Mouse (Mus musculus): ENCODE data around the gene Stfa1.
"Not testable (repeated sequence)": the region's sequence is repeated elsewhere in the genome, so short reads cannot be mapped to it uniquely, and the experiment has no call there.

The Stfa1 gene

GRCm38 (mm10) chr16:36276796-36277195 is at the start of gene Stfa1:
Gene Stfa1, plus strand, starts transcription at chr16:36276951.
- not testable (repeated sequence) for DNase-seq

GRCm38 (mm10) chr16:36260585-36260984 is 16.2 kb upstream of the Stfa1 start:
- not testable (repeated sequence) for DNase-seq

GRCm38 (mm10) chr16:36289140-36289539 is 12.4 kb downstream of the Stfa1 start:
- no peak for DNase-seq

GRCm38 (mm10) chr16:36307631-36308030 is 30.9 kb downstream of the Stfa1 start:
- DNase-seq: no peak

- DNase-seq: peak in 1 of 2 experiments; percentile 2
These were observed 39.4 kb downstream of the Stfa1 start for GRCm38 (mm10) chr16:36316111-36316510.

- DNase-seq: no peak
These were observed 42.5 kb downstream of the Stfa1 start for GRCm38 (mm10) chr16:36319286-36319685.

- DNase-seq: no peak
These were observed 57.5 kb downstream of the Stfa1 start, which contains the start of gene BC117090 for GRCm38 (mm10) chr16:36334232-36334631. Gene BC117090, minus strand, starts transcription at chr16:36334332.
